Mouse (Mus musculus) hindbrain, embryonic 16.5 days (tissue): ENCODE data around the gene Rasgrp3. TPM values are rescaled to one million over a fixed set of nuclear protein-coding genes. Genes with fewer than 3 reads are reported as not detected.
A peak's percentile ranks its signal among the peaks of the same experiment; 100 is the strongest.

Experiments used
- ATAC-seq: fragments of 200-750 bp; cut with Nextera tagmentation; 2 replicates; pipeline ENCODE4 v1.8.0; 2017; ENCODE audit warnings: moderate TSS enrichment, moderate library complexity
- H3K27ac ChIP-seq: fragments of 300-500 bp; sonication (generic); 2 replicates; pipeline ENCODE4 v1.5.1; 2014; ENCODE audit warnings: low read depth, mild to moderate bottlenecking, control low read depth, low read length, moderate library complexity
- H3K27me3 ChIP-seq: fragments of 300-500 bp; sonication (generic); replicated peaks from 2 replicates; pipeline ENCODE4 v1.6.1; 2014; ENCODE audit warnings: low read length; ENCODE audit not compliant: control insufficient read depth, insufficient read depth
- H3K36me3 ChIP-seq: fragments of 300-500 bp; sonication (generic); 2 replicates; pipeline ENCODE4 v1.6.1; 2014; ENCODE audit warnings: mild to moderate bottlenecking, low read length, moderate library complexity, mixed read lengths; ENCODE audit not compliant: control insufficient read depth, insufficient read depth
- H3K4me1 ChIP-seq: fragments of 300-500 bp; sonication (generic); 2 replicates; pipeline ENCODE4 v1.6.1; 2014; ENCODE audit warnings: low read depth, low read length; ENCODE audit not compliant: control insufficient read depth, insufficient read depth
- H3K4me2 ChIP-seq: fragments of 300-500 bp; sonication (generic); 2 replicates; pipeline ENCODE4 v1.6.1; 2014; ENCODE audit warnings: mild to moderate bottlenecking, low read length, control low read depth, moderate library complexity
- H3K4me3 ChIP-seq: fragments of 300-500 bp; sonication (generic); 2 replicates; pipeline ENCODE4 v1.5.1; 2014; ENCODE audit warnings: mild to moderate bottlenecking, low read length, control low read depth, moderate library complexity
- H3K9ac ChIP-seq: fragments of 300-500 bp; sonication (generic); 2 replicates; pipeline ENCODE4 v1.6.1; 2014; ENCODE audit warnings: low read depth, mild to moderate bottlenecking, control low read depth, low read length, moderate library complexity
- H3K9me3 ChIP-seq: fragments of 300-500 bp; sonication (generic); 2 replicates; pipeline ENCODE4 v1.6.1; 2014; ENCODE audit warnings: mild to moderate bottlenecking, low read length, moderate library complexity; ENCODE audit not compliant: control insufficient read depth
- WGBS: fragments of 180-500 bp; shearing (Covaris S2); extraction: QIAGEN DNeasy Blood & Tissue Kit; methylation state at CpG from one replicate; pipeline ENCODE4 v1.1.7; 2014; 5-methylcytosine and 5-hydroxymethylcytosine counted together
- polyA plus RNA-seq: library from polyadenylated mRNA; unstranded; fragments of >200 nt; fragmentation: Nextera tagmentation; extraction: Ambion mirVana; gene quantifications from 2 replicates; pipeline ENCODE4 v1.2.1, GENCODE M21; 2015

Rasgrp3 gene
- polyA plus RNA-seq, 1 experiment from 2014 or later, result 6.6 TPM

DNA sequence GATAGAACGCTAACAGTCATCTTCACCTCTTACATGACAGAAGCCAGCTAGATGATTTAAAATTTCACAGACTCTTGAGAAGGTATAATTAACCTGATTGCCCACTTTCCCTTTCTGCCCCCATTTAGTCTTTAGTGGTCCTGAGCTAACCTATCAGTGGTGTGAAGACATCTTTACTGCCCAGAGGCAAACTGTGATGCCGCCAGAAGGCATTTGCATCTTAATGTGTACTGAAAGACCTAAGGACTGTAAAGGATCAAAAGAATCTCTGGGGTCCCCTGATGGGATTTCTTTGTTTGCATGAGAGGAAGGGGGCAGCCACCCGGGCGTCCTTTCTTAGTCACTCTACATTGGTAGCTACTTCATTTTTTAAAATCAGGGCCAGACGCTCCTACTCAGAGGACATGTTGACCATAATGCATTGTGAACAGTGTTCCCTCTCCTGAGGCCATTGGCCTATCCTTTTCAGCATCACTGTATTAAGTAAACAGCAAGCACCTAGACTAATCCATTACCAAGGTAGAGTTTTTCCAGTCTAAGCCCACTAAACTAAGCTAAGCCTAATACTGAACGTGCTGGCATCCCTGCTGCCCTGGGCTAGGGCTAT lies 85.6 kb downstream of the Rasgrp3 start:
- H3K4me2 ChIP-seq, result no peak overlapping the region
- no peak overlapping the region for H3K4me3 ChIP-seq
- no peak overlapping the region for H3K9ac ChIP-seq
- ATAC-seq, result no peak
- H3K36me3 ChIP-seq, result no peaks in the 10 kb centered on the region
- H3K9me3 ChIP-seq, result no peaks in the 10 kb centered on the region
- 16% methylated on average over 6 of the region's 6 CpGs for WGBS
- H3K27ac ChIP-seq, result no peak overlapping the region
- no peaks in the 10 kb centered on the region for H3K27me3 ChIP-seq
- no peaks in the 10 kb centered on the region for H3K4me1 ChIP-seq

DNA sequence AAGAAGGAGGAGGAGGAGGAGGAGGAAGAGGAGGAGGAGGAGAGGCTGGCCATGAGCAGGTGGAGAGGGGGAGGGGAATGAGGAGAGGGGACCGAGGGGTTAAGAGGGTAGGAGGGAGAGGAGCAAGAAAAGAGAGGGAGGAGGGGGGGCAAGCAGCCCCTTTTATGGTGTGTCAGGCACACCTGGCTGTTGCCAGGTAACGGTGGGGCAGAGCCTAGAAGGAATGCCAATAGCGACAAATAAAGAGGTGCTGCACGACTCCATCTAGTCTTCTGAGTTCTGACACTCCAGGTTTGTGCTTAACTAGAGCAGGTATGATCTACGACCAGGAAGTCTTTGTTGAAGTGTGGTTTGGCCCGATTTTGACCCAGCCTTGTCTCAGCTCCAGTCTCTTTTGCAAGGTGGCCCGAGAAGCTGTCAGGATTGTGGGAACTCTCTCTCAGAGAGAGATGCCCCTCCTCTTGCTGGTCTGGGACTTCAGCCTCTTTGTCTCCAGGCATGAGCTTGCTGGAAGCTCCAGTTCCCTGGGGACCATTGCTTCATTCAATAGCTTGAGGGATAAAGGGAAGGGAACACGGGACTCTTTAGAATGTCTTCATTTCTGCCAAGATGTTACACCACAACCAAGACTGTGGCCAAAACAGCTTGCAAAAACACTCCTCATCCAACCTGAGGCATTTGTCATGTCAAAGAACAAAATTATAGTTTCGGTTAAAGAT lies 86.8 kb downstream of the Rasgrp3 start:
- no peak overlapping the region for H3K9ac ChIP-seq
- H3K27me3 ChIP-seq, result no peaks in the 10 kb centered on the region
- 18% methylated on average over 9 of the region's 9 CpGs for WGBS
- ATAC-seq, result peak; percentile 45; the same call in 1 of the 2 replicates
- no peaks in the 10 kb centered on the region for H3K36me3 ChIP-seq
- no peak overlapping the region for H3K4me3 ChIP-seq
- H3K27ac ChIP-seq, result no peak overlapping the region
- H3K4me2 ChIP-seq, result no peak overlapping the region
- H3K9me3 ChIP-seq, result no peaks in the 10 kb centered on the region
- no peaks in the 10 kb centered on the region for H3K4me1 ChIP-seq

DNA sequence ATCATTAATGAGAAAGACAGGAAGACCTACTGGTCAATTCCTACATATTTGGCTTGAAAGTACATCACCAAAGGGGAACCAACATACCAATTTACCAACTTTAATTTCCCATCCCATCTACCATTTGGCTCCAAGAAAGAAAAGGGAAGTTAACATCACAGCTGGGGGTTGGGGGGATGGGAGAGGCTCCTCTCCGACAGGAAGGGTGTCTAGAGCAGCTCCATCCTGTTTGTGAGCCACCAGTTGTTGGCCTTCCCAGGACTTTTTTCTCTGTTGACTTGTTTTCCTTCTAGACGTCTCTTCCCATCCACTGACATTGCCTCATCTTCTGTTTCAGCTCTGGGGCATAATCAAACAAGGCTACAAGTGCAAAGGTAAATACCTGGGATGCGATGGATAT lies 88.1 kb downstream of the Rasgrp3 start:
- 76% methylated on average over 3 of the region's 3 CpGs for WGBS
- no peaks in the 10 kb centered on the region for H3K36me3 ChIP-seq

DNA sequence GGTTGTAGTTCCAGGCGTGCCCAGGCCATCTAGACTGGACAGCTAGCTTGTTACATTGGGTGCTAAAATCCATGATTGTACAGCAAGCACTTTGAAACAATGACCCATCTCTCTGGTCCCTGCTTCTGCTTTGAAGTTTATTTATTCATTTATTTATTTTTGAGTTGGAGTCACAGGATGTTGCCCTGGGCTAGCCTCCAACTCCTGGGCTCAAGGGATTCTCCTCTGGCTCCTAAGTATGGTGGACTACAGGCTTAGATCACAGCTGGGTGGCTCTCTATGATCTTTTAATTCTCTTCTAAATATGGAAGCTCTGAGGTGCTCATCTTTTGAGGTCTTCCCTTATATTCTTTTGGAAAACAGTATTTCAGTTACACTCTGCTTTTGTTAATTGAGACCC lies 90.7 kb downstream of the Rasgrp3 start:
- H3K9ac ChIP-seq, result no peak overlapping the region
- H3K4me1 ChIP-seq, result no peaks in the 10 kb centered on the region
- WGBS, result 81% methylated on average over 1 of the region's 1 CpGs
- ATAC-seq, result no peak
- H3K4me3 ChIP-seq, result no peak overlapping the region
- no peak overlapping the region for H3K27ac ChIP-seq
- H3K27me3 ChIP-seq, result no peaks in the 10 kb centered on the region
- H3K9me3 ChIP-seq, result no peaks in the 10 kb centered on the region
- H3K36me3 ChIP-seq, result no peaks in the 10 kb centered on the region
- H3K4me2 ChIP-seq, result no peak overlapping the region

More for the DNA sequence above, 88.1 kb downstream of the Rasgrp3 start:
- Histone ChIP-seq H3K27ac (no peak overlapping the region), H3K27me3 (no peaks in the 10 kb centered on the region), H3K9ac (no peak overlapping the region), H3K9me3 (no peaks in the 10 kb centered on the region), H3K4me3 (no peak overlapping the region), H3K4me2 (no peak overlapping the region), H3K4me1 (no peaks in the 10 kb centered on the region)
- ATAC-seq, result no peak

DNA sequence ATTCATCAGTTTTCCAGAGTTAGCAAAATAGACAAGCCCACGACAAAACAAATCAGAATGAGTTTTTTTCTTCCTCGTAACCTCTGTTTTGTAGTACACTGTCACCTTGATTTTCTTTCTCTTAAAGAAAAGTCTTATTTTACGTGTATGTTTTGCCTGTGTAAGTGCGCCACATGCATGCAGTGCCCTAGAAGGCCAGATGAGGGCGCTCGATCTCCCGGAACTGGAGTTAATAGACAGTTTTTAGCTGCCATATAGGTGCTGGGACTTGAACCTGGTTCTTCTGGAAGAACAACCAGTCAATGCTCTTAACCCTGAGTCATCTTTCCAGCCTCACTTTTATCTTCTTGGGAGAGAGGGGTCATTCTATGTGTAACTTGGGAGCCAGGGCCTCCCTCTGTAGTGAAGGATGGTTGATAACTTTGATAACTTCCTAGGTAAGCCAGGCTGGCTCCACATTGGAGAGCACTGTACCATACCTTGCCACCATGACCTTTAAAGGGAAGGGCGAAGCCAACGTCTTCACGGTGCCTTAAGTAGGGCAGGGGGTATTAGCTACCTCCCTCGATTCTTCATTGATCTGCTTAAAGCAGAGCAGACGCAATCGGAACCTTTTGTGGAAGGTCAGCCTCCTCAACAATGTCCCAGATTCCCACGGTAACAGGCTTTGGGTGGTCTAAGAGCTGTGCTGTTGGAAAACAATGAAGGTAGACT lies 93.7 kb downstream of the Rasgrp3 start:
- H3K4me3 ChIP-seq, result no peak overlapping the region
- H3K4me1 ChIP-seq, result no peaks in the 10 kb centered on the region
- H3K9ac ChIP-seq, result no peak overlapping the region
- no peak overlapping the region for H3K27ac ChIP-seq
- no peak for ATAC-seq
- H3K36me3 ChIP-seq, result no peaks in the 10 kb centered on the region
- WGBS, result 87% methylated on average over 14 of the region's 14 CpGs
- no peak overlapping the region for H3K4me2 ChIP-seq
- H3K27me3 ChIP-seq, result no peaks in the 10 kb centered on the region
- no peaks in the 10 kb centered on the region for H3K9me3 ChIP-seq

DNA sequence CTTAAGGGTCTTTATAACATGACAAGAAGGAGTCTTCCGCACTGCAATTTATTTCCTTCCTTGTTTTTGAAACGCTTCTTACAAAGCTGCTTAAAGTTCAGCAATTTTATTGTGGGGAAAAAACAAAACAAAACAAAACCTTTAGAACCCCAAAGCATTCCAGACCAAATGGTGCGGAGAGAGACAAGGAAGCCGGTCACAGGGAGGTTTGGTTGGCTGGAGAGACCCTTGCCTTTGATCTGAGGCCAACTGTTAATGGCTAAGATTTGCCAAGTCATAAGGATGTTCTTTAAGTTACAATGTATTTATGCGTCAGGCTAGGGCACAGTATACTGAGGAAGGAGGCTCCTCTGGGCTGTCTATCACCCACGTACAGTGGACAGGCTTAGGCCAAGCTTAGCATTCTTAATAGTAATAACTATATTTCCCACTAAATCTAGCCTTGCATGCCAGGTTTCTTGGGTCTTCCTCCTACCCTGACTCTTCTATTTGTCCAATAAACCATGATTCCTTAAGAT lies 96.8 kb downstream of the Rasgrp3 start:
- no peaks in the 10 kb centered on the region for H3K27me3 ChIP-seq
- 67% methylated on average over 6 of the region's 6 CpGs for WGBS
- no peak overlapping the region for H3K4me2 ChIP-seq
- no peaks in the 10 kb centered on the region for H3K4me1 ChIP-seq
- H3K9me3 ChIP-seq, result no peaks in the 10 kb centered on the region
- no peak overlapping the region for H3K27ac ChIP-seq
- no peak overlapping the region for H3K9ac ChIP-seq
- no peak for ATAC-seq
- no peak overlapping the region for H3K4me3 ChIP-seq
- H3K36me3 ChIP-seq, result no peaks in the 10 kb centered on the region

DNA sequence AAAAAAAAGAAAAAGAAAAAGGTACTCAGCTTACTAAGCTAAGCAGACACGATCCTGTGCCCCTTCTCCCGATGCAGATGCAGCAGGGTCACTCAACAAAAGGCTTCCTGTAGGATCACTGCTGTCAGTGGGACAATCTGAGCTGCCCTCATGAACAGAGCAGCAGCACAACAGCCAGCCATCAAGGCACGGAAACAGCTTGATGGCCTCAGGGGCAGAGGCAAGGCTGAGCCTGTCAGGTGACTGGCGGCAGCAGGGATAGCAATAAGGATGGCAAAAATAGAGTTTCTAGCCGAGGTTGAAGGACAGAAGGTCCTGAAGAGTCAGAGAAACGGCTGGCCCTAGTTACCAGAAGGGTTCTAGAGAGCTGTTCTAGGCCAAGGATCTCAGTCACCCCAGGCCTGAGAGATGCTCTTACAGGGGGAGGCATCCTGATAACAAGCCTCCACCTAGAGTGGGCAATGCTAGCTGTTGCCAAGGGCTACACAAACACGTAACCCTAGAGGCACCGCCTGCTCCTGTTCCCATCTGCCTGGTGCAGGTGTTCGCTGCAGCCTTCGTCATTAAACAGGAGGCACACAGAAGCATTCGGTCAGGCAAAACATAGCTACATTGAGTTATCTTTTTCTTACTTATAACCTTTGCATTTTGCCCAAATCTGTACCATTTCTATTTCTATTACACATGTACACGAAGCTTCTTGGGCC lies 98.8 kb downstream of the Rasgrp3 start:
- Histone ChIP-seq H3K27me3 (no peaks in the 10 kb centered on the region), H3K9ac (no peak overlapping the region)
- ATAC-seq, result peak; percentile 51

DNA sequence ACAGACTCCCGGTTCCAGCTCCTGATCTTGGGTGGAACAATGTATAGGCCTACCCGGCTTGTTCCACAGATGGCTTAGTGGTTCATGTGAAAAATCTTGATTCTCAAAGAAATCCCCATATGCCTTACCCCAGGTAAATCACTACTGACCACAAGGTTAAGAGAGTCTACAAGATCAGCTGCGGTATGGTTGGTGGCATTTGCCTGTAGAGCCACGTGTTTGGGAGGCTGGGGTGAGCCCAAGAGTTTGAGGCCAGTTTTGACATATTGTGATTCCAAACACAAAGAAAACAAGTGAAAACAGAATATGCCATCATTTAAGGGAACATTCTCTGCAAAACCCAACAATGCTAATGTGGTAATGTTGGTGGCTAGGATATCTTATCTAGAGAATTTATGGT lies 99.9 kb downstream of the Rasgrp3 start:
- 94% methylated on average over 4 of the region's 4 CpGs for WGBS
- no peak overlapping the region for H3K4me3 ChIP-seq

More for the DNA sequence above, 98.8 kb downstream of the Rasgrp3 start:
- 67% methylated on average over 12 of the region's 12 CpGs for WGBS
- Histone ChIP-seq H3K4me2 (no peak overlapping the region), H3K4me3 (no peak overlapping the region), H3K36me3 (peaks cover 3% of the 10 kb centered on the region; the same call in 1 of the 2 replicates), H3K9me3 (no peaks in the 10 kb centered on the region), H3K27ac (no peak overlapping the region), H3K4me1 (no peaks in the 10 kb centered on the region)

More for the DNA sequence above, 99.9 kb downstream of the Rasgrp3 start:
- H3K27ac ChIP-seq, result no peak overlapping the region
- ATAC-seq, result no peak
- no peaks in the 10 kb centered on the region for H3K4me1 ChIP-seq
- peaks cover 3% of the 10 kb centered on the region; the same call in 1 of the 2 replicates for H3K36me3 ChIP-seq
- no peaks in the 10 kb centered on the region for H3K9me3 ChIP-seq
- no peak overlapping the region for H3K4me2 ChIP-seq
- no peak overlapping the region for H3K9ac ChIP-seq
- H3K27me3 ChIP-seq, result no peaks in the 10 kb centered on the region
